Mouse (Mus musculus): ENCODE data around the gene 4930519G04Rik.
"Not testable (repeated sequence)": the region's sequence is repeated elsewhere in the genome, so short reads cannot be mapped to it uniquely, and the experiment has no call there.

4930519G04Rik gene

DNA sequence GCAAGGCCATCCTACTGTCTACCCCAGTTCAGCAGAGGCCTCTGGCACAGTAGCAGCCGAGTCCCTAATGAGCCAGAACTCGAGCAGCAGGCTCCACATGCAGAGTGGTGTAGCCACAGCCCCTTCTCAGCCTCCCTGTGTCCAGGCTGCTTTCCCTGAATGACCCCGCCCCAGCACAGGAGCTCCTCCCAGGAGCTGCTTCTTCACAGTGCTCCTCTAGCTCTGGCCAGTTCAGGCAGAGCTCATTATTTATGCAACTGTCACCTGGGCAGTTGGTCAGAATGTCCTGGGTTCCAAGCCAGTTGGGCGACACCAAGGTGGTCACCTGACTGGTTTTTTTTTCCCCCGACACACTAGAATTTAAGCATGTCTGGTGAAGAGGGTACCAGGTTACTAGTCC lies at the start of gene 4930519G04Rik:
Gene 4930519G04Rik, plus strand, starts transcription at position 301 of the 400 bp plus-strand sequence.
- not testable (repeated sequence) for DNase-seq (ENCODE audit: low spot score)

DNA sequence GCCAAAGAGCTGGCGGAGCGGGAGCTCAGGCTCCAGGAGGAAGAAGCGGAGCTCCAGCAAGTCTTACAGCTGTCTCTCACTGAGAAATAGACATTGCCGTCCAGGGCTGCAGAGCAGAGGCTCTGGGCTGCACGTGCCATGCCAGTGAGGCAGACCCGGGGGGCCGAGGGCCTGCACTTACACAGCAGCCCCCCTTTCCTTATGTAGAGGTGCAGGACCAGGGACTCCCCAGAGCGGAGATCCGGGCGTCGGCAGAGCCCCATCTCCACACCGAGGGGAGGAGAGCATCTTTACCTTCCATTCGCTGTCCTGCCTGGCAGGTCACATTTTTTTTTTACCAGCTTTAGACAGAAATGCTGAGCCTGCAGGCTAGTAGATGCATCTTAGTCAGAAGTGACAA lies 49.1 kb upstream of the 4930519G04Rik start:
- DNase-seq (ENCODE audit: low spot score): no peak

DNA sequence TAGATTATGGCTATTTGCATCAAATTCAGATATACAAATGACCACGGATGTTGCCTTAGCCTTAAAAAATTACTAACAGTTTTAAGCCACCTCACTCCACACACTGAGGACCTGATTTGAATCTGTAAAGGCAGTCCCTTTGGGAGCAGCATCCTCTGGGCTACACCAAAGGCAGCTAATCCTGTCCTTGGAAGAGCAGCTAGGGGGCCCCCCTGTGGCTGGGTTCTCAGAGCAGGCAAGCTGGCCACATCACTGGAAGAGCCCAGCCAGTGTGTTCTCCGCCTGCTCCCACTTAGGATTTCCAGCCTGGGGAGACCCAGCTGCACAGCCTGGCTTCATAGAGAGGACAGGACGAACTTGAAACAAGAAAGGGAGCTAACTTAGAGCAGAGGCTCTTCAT lies 48.5 kb upstream of the 4930519G04Rik start:
- no peak for DNase-seq (ENCODE audit: low spot score)

DNA sequence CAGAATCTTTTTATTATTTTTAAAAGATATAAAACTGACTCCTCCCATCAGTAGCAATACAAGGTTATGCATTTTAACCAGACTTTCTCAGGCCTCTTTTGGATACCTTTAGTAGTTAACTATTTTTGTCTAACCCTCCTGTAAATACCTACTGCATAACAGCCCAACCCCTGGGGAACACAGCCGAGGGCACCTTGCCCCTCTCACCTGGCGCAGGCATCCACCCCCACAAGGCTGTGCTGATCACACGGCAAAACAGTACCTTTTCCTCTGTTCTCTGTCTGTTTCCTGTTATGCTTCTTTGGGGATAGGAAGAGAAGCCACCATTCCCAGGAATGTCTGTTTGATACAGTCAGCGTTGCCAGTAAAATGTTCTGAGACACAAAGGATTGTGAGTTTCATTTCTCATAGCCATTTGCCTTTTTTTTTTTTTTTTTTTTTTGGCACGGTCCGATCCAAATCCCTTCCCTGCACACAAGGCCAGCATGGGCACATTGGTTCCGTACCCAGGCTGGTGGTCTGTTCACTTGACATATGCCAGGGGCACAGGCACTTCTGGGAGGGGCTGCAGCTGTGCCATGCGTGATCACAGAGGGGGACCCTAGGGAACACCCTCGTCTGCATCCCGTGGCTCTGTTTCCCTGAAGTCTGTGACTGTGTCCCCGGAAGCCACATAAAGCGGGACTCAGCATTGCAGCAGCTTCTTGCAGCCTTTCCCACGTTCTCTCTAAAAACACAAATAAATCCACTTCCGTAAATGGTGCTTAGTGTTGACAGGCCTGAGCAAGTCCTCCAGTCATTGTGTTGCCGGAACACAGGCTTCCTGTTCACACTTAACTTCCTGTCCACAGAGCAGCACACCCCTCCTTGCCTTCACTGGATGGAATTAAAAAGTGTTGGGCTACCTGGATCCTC lies 47.8 kb upstream of the 4930519G04Rik start:
- no peak for DNase-seq (ENCODE audit: low spot score)

DNA sequence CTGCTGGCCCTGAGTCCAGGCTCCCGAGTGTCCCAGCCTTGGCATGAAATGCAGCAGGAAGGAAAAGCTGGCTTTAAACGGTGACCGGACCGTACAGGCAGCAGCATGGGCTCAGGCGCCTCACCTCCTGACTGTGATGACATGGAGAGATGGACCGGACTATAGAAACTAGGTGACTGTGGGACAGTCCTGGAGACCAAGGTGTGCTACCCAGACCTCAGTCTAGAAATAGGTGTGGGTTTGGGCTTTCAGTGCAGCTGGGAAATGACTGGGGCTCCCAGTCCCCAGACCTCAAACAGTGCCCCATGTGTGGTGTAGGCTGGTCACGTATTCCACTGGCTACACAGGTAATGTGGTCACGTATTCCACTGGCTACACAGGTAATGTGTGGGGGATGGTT lies 46.8 kb upstream of the 4930519G04Rik start:
- DNase-seq (ENCODE audit: low spot score): no peak

DNA sequence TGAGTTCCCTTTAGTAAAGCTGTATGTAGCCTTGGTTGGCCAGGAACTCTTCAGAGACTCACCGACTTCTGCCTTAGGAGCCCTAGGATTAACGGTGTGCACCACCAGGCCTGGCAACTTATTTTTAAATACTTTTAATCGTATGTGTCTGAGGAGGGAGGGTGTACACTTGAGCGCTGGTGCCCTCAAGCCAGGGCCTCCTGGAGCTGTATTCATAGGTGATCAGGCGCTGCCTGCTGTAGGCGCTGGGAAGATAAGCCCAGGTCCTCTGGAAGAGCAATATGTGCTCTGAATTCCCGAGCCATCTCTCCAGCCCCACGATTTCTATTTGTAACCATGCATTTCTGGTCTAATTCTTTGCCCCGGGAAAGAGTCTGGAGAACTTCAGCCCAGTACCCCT lies 46.4 kb upstream of the 4930519G04Rik start:
- no peak for DNase-seq (ENCODE audit: low spot score)

DNA sequence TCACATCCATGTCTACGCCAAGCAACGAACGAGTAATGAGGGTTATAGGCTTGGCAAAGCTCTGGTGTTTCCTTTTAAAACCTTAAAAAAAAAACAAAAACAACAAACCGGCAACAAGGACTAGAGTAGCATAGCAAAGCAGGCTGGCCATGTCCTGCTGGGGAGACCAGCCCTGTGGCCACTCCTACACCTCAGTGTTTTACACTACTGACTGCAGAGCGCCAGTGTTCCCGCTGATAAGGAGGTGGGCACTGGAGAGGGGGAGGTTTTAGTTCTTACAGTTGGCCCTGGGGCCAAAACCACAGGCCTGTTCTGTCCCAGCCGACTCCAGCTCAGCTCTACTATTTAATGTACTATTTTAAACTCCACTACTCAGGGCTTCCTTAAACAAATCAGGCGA lies 46.0 kb upstream of the 4930519G04Rik start:
- no peak for DNase-seq (ENCODE audit: low spot score)

DNA sequence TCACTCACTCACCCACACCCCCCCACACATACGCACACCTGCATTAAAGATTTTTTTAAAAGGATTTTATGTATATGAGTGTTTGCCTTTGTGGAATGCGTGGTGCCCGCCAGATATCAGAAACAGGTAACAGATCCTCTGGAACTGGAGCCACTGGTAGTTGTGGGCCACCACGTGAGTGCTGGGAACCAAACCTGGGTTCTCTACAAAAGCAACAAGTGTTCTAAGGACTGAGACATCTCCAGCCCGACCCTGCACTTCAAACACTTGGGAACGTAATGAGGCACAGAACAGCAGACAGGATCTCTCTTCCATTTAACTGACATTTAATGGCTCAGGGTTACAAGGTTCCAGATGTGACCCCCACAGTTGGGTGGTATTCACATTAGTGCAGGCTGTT lies 45.6 kb upstream of the 4930519G04Rik start:
- DNase-seq (ENCODE audit: low spot score): no peak

DNA sequence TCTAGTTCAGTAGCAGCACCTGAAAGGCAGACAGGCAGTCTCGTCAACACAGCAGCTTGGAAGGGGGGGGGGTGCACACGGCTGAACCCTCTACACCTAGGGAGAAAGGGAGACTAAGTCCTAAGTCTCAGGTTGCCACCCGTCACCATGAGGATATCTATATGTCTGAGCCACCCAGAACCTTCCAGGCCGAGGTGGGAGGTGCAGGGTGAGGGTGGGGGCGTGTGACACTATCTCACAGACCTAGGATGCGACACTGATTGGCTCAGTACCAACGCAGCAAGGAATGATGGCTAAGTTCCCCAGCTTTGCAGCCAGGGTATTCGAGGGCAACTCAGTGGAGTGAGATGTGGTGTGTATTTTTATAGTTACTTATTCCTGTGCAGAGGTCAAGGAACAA lies 45.1 kb upstream of the 4930519G04Rik start:
- DNase-seq (ENCODE audit: low spot score): no peak

DNA sequence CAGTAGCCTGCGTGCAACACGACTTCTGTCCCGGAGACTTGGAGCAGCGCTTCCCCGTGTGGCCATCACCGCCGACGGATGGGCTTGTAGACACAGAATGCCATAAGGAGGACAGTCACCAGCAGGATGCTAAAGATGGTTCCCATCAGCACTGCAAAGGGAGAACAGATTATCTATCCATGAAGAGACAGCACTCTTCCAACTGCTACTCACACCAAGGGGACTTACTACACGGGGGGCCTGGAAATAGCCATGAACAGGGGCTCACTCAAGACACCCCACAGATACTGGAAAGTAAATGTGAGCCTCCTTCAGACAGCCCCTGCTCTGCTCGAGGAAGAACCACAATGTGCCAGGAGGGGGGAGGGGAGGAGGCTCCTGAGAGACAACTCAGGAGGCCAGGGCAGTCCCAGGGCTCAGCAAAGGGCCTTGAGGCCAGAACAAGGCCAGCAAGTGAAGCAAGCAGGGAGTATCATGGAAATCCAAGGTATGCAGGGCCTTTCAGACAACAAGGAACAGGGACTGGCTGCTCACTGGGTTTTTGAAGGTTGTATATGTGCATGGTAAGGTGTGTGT lies 44.2 kb upstream of the 4930519G04Rik start:
- DNase-seq (ENCODE audit: low spot score): no peak

DNA sequence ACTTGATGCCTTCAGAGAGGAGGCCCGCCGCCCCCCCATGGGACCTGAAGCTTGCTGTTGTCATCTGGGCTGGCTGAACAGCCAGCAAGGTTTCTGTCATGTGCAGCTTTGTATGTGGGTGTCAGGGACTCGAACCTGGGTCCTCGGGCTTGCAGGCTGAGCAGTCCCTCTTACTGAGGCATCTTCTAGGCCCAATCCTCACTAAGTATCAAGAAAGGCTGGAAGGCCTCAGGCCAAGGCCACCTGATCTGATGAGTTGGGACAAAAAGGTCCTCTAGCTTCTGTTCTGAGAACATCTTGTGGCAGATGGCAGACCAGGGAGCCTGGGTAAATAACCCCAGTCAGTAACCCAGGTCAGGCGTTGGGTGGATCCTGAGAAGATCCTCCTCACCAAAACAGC lies 43.6 kb upstream of the 4930519G04Rik start:
- DNase-seq (ENCODE audit: low spot score): no peak

DNA sequence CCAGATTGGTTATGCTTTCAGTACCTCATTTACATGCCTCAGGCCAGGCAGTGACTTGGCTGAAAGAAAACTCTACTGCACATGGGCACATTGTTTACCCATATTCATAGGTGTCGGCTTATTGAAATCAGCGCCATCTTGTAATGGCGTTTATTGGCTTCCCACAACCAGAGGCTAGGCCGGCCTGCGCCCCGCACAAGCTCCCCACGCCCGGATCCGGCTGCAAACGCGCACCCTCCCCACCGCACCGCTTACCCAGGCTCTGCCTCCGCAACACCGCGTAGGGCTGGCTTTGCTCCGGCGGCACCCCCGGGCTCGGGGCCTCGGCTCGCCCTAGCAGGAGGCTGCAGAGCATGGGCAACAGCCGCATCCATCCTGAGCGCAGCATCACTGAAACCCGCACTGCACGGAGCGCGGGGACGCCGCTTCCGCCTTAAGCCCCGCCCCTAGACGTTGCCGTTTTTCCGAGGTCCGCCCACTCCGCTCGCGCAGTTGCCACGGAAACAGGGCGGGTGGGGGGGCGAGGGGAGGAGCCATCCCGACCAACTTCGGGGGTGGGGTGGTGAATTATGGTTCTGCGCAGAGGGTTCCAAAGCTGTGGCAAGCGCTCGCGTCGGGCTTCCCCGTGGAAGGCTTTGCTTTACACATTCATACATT lies 39.8 kb upstream of the 4930519G04Rik start:
- peak; percentile 85 for DNase-seq (ENCODE audit: low spot score)

DNA sequence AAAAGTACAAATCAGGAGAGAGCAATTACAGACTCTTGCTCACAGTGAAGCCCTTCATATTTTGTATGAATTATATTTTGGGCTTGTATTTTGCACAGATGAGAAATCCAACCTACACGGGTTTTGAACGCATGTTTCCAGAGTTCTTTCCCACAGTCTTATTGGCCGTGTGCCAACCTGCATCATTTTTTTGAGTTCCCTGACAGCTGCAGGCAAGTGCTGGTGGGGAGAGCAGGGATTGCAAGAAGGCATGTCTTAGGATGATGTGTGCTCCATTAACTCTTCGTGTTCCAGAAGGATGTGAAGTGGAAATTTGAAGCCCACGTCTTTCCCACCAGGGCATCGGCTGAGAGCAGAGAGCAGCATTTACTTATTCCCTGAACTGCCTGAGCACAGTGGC lies 36.9 kb upstream of the 4930519G04Rik start:
- DNase-seq (ENCODE audit: low spot score): no peak

DNA sequence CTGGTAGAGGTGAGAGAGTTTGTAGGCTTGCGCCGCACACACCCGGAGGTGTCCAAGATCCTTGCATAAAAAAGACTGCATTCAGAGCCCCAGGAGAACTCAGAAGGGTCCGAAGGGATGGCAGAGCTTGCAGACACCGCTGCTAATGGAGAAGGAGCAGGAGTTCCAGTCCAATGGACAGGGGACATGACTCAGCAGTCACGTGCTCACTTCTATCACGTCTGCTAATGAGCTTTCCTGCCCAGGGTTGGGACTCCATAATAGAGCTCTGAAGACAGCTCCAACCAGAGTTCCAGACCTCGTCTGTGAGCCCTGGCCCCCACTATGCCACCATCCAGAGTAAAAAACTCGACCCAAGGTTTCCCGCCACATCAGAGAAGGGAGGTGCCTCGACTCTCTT lies 35.3 kb upstream of the 4930519G04Rik start:
- DNase-seq (ENCODE audit: low spot score): no peak

DNA sequence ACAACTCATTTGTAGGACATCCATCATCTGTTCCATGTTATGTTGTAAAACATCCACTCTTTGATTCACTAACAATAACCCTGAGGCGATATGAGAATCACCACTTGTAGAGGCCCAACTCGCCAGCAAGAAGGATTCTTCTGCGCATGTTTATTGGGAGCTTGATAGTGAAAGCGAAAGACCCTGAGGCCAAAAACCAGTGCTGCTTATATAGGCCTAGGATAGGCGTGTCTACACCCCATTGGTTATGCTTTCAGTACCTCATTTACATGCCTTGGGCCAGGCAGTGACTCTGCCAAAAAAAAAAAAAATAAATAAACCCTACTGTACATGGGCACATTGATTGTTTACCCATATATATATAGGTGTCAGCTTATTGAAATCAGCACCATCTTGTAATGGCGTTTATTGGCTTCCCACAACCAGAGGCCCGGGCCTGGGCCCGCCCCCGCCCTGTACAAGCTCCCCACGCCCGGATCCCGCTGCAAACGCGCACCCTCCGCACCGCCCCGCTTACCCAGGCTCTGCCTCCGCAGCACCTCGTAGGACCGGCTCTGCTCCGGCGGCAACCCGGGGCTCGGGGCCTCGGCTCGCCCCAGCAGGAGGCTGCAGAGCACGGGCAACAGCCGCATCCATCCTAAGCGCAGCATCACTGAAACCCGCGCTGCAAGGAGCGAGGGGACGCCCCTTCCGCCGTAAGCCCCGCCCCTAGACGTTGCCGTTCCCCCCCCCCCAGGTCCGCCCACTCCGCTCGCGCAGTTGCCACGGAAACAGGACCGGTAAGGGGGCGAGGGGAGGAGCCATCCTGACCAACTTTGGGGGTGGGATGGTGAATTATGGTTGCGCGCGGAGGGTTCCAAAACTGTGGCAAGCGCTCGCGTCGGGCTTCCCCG lies 30.4 kb upstream of the 4930519G04Rik start, which contains the start of gene 1500011B03Rik:
Gene 1500011B03Rik, minus strand, starts transcription at position 673 of the 893 bp plus-strand sequence.
- DNase-seq (ENCODE audit: low spot score): peak; percentile 84

DNA sequence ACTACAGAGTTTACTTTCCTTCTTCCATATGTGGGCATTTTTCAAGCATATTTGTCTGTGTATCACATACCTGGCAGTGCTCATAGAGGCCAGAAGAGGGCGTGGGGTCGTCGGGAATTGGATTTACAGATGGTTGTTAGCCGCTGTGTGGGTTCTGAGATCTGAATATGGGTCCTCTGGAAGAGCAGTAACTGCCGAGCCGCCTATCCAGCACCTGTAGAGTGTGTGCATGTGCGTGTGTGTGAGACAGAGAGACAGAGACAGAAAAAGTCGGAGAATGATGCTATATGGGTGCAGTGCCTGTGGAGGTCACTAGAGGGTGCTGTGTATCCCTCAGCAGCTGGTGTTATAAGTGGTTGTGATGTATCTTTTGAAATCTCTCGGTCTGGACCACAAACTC lies 29.3 kb upstream of the 4930519G04Rik start:
- peak; percentile 32 for DNase-seq (ENCODE audit: low spot score)

DNA sequence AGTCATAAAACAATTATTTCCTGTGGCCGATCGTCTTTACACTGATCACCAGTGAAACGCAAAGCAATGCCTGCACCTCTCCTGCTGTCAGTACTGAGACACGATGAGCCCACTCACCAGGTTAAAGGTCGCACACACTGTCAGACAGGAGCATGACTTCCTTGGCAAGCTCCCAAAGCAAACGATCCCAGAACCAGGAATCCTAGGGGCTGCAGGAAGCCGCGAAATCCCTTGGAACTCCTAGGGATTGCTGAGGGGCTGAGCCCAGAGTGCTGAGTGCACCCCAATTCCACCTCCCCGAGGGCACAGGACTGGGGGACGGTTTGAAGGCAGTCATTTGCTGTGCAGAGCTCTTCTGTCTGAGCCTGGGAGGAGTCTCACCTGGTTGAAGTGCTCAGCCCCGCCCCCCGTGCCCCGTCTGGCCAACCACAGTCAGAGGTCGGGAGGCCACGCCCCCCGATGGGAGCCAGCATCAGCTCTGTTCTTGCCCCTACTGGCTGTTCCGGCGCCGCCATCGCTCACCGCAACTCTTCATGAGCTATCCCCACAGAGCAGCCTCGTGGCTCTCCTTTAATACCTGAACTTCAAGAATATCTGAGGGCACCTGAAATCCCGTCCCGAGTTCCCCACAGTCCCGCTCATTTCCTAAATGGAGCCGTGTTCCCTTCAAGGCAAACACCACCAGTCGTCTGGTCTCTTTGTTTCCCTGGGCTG lies 27.3 kb upstream of the 4930519G04Rik start:
- DNase-seq (ENCODE audit: low spot score): peak; percentile 95

DNA sequence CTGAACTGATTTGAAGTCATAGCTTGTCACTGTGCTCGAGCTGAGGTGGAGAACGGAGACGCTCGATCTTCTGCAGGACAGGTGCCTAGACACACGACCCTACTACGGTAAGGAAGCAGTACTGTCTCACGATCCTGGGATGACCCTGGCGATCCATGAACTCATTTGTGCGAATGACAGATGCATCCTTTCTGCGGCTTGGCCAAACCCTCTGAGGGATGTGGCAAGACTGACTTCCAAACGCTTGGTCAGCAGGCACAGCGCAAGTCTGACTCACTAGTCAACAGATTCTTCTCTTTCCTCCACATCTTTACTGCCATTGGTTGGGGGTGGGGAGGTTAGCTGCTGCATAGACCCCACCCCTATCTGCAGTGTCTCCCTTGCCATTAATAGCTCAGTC lies 26.0 kb upstream of the 4930519G04Rik start:
- DNase-seq (ENCODE audit: low spot score): peak; percentile 29

DNA sequence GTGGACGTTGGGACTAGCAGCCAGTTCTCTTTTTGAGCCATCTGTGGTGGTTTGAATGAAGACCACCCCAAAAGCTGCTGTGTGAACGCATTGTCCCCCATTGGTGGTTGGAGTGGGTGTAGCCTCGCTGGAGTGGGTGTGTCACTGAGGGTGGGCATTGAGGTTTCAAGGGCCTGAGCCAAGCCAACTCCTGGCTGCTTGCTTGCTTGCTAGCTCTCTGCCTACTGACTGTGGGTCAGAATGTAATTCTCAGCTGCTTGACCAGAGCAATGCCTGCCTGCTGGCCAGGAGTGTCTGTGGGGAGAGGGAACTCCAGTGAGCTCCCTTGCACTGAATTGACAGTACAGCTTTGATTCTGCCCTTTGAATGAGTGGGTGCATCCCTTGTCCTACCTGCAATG lies 23.7 kb upstream of the 4930519G04Rik start:
- no peak for DNase-seq (ENCODE audit: low spot score)

DNA sequence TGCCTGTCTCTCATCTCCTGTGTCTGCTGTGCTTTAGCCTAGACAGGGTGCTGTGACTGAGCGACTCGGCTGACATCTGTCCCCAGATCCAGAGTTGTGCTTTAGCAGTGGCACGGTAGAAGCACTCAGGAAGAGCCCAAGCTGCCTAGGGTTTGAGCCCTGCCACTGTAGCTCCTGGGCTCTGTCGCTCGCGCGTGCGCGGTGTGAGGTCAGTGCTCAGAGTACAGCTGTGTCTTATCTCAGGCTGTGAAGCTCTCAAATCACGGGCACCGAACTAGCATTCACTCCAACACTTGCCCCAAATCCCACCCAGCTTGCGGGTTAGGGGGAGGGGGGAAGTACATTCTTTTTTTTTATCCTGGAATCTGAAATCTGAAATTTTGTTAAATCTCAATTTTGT lies 16.6 kb upstream of the 4930519G04Rik start:
- no peak for DNase-seq (ENCODE audit: low spot score)

DNA sequence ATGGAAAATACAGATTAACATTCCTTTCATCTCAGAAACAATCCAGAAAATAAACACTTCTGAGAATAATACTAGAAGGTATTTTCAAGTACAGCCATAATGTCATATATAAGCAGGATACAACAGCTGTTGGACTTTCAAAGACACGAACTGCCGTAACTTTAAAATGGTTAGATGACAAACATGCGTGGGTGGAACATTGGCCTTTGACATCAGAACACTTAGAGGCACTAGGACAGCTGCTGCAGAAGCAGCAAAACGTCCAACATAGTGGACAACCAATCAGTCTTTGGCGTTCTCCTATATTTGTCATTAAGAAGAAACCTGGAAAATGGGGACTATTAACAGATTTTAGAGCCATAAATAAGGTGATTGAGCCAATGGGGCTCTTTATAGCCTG lies 13.0 kb upstream of the 4930519G04Rik start:
- DNase-seq (ENCODE audit: low spot score): not testable (repeated sequence)

Measured in yolk sac, embryonic 10.5 days (tissue).